Mouse (Mus musculus): ENCODE results near the gene Tmem185a. TPM values are rescaled to one million over a fixed set of nuclear protein-coding genes. Genes with fewer than 3 reads are reported as not detected.
"Not testable (repeated sequence)": the region's sequence is repeated elsewhere in the genome, so short reads cannot be mapped to it uniquely, and the experiment has no call there.

Gene Tmem185a
- total RNA-seq (2022) = 10 to 100 TPM; 38.6 to 54.3 (median 42.5) TPM

- peak; percentile 58 to 74 for DNase-seq (ENCODE audit: low spot score in 2 of 2)
Measured at GRCm38 (mm10) chrX:70476792-70477776, at the start of gene Tmem185a. Tmem185a (minus strand) TSS chrX:70477180.

GRCm38 (mm10) chrX:70514413-70514812, 37.4 kb upstream of the Tmem185a start:
- not testable (repeated sequence) for DNase-seq (ENCODE audit: low spot score in 2 of 2)

- not testable (repeated sequence) for DNase-seq (ENCODE audit: low spot score in 2 of 2)
Measured at GRCm38 (mm10) chrX:70487328-70487727, 10.3 kb upstream of the Tmem185a start.

- no peak for DNase-seq (ENCODE audit: low spot score in 2 of 2)
Measured at GRCm38 (mm10) chrX:70482154-70482553, 5.2 kb upstream of the Tmem185a start.

- no peak for DNase-seq (ENCODE audit: low spot score in 2 of 2)
Measured at GRCm38 (mm10) chrX:70478701-70479100, 1.7 kb upstream of the Tmem185a start.

- DNase-seq (ENCODE audit: low spot score in 2 of 2) = no peak
Measured at GRCm38 (mm10) chrX:70475215-70475765, 1.7 kb downstream of the Tmem185a start.

- no peak for DNase-seq (ENCODE audit: low spot score in 2 of 2)
Measured at GRCm38 (mm10) chrX:70466897-70467296, 10.1 kb downstream of the Tmem185a start.

GRCm38 (mm10) chrX:70465489-70465888, 11.5 kb downstream of the Tmem185a start:
- no peak for DNase-seq (ENCODE audit: low spot score in 2 of 2)

GRCm38 (mm10) chrX:70463621-70464020, 13.4 kb downstream of the Tmem185a start:
- DNase-seq (ENCODE audit: low spot score in 2 of 2) = peak in 1 of 2 experiments; percentile 22

- not testable (repeated sequence) for DNase-seq (ENCODE audit: low spot score in 2 of 2)
Measured at GRCm38 (mm10) chrX:70452359-70452758, 24.6 kb downstream of the Tmem185a start.

GRCm38 (mm10) chrX:70425473-70425872, 51.5 kb downstream of the Tmem185a start:
- DNase-seq (ENCODE audit: low spot score in 2 of 2) = not testable (repeated sequence)

Other genes with a start within 250 kb of the Tmem185a start
- 100 to 1,000 TPM; 310 to 400 (median 341) TPM for gene Ids, start 112.1 kb downstream of the Tmem185a start, total RNA-seq (2022)
- gene 1110012L19Rik, start 91.3 kb downstream of the Tmem185a start, total RNA-seq (2022) = 10 to 100 TPM; 11.0 to 14.5 (median 11.8) TPM